Mouse (Mus musculus): ENCODE results near the gene Prss3. TPM values are rescaled to one million over a fixed set of nuclear protein-coding genes. Genes with fewer than 3 reads are reported as not detected.
"Not testable (repeated sequence)": the region's sequence is repeated elsewhere in the genome, so short reads cannot be mapped to it uniquely, and the experiment has no call there.

Gene Prss3
- not detected for total RNA-seq (2021)
- long read RNA-seq = 0 reads

DNA sequence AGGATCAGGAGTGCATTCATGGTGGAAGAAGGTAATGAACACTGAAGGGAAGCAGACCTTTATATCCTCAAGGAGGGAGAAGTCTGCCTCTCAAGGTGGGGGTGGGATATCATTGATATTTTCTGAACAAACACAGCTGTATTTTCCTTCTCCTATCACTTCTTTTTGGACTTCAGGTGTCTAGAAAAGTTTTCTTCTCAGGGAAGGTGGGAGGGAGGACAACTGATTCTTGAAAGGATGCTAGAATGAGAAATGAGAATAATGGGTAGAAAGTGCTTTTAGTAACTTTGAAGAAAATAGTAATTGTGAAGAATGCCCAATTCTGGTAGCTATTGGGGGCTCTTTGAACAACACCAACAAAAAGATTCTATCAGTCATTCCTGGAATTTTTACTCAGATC is at the start of gene Prss3:
TSS of gene Prss3 (minus strand) at position 101 of the 400 bp plus-strand sequence.
- not testable (repeated sequence) for DNase-seq (ENCODE audit: low spot score in 2 of 2)

DNA sequence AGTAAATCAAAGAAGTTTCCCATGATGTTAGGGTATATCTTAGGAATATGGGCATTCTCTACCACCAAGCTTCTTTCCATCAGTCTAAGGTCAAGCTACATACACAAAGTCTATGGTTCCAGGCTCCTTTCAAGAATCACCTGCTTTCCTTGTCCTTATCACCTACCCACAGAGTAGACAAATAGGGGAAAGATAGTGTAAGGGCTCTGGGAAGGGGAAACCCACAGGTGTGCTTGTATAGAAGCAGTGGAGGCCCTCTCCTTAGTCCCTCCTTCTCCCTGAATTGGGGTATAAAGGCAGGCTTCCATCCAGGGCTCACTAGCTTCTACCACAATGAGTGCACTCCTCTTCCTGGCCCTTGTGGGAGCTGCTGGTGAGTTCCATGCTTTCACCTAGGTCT is 14.6 kb upstream of the Prss3 start, which contains the start of gene Gm5771:
TSS of gene Gm5771 (plus strand) at position 301 of the 400 bp plus-strand sequence.
- DNase-seq (ENCODE audit: low spot score in 2 of 2) = not testable (repeated sequence)

DNA sequence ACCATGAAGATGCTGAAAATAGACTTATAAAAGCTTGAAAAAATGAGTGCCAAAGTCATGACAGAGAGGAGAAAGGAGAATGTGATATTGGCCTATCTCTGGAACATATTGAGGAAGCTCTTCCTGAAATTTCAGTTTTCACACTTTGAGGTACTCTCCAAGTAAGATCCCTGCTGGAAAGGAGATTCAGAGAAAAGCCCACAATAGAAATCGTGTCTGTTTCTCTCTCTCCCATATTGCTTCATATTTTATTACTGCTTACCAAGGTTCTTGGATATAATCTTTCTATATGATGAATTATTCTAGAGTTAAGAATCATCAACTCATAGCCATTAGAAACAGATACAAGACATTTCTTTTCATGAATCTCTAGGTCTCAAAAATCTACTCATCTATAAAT is 14.2 kb upstream of the Prss3 start:
- DNase-seq (ENCODE audit: low spot score in 2 of 2) = not testable (repeated sequence)

DNA sequence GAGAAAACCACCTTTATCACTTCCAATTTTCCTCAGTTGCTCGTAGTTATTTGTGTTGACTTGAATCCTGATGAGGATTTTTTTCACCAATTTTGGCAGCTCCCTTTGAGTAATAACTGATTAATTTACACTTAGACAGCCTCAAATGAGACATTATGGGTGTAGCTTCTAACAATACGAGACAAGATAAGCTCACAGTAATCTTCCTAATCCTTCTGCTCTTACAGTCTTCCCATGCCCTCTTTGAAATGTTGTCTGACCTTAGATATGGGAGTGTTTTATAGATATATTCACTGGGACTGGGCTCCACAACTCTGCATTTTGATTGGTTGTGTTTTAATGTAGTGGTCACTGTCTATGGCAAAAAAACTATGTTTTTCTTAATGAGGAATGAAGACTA is 9.3 kb upstream of the Prss3 start:
- no peak for DNase-seq (ENCODE audit: low spot score in 2 of 2)

DNA sequence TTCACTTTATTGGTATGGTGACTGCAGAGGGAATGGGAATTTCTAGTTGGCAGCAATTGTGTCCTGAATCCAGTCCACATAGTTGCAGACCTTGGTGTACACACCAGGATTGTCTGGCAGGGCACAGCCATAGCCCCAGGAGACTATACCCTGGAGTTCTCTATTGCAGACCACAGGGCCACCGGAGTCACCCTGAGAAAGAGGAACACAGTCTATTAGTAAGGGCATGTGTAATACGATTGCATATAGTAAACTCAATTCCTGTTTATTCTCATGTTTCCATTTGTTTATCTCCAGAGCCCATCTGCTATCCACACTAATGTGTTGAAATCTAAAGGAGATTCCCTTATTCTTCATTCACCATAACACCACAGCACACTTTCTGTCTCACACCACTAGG is 3.7 kb downstream of the Prss3 start:
- DNase-seq (ENCODE audit: low spot score in 2 of 2) = not testable (repeated sequence)

DNA sequence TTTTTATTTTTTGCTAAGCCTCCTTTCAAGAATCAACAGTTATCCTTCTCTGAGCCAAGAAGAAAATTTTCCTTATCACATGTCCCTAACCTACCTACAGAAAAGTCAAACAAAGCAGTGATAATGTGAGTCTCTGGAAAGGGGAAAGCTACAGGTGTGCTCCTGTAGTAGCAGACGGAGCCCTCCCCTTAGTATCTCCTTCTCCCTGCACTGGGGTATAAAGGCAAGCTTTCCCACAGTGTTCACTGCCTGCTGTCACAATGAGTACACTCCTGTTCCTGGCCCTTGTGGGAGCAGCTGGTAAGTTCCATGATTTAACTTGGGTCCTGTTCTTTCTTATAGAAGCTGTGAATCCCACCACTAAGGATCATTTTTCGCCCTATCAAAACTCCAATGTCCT is 23.5 kb downstream of the Prss3 start, which contains the start of gene Try10:
TSS of gene Try10 (plus strand) at position 174 of the 400 bp plus-strand sequence.
- DNase-seq (ENCODE audit: low spot score in 2 of 2) = no peak

Other genes with a start within 250 kb of the Prss3 start
- gene Try4, start 75.4 kb downstream of the Prss3 start, total RNA-seq (2021) = not detected
- gene Try5, start 60.8 kb downstream of the Prss3 start, total RNA-seq (2021) = not detected
- not detected for gene Try10, start 23.6 kb downstream of the Prss3 start, total RNA-seq (2021)
- not detected for gene Gm5771, start 14.7 kb upstream of the Prss3 start, total RNA-seq (2021)
- not detected for gene Gm10334, start 68.5 kb upstream of the Prss3 start, total RNA-seq (2021)
- gene Prss1, start 81.3 kb upstream of the Prss3 start, total RNA-seq (2021) = not detected
- not detected for gene Prss2, start 144.1 kb upstream of the Prss3 start, total RNA-seq (2021)
- gene Ephb6, start 227.8 kb upstream of the Prss3 start, total RNA-seq (2021) = 10 to 100 TPM; 75.5 to 80.5 TPM

All from layer of hippocampus, adult 18-20 months (tissue).